Mouse (Mus musculus): ENCODE results near the gene Vamp3. TPM values are rescaled to one million over a fixed set of nuclear protein-coding genes. Genes with fewer than 3 reads are reported as not detected.

The Vamp3 gene
- polyA plus RNA-seq, 1 experiment from 2014 or later, result 122 TPM

DNA sequence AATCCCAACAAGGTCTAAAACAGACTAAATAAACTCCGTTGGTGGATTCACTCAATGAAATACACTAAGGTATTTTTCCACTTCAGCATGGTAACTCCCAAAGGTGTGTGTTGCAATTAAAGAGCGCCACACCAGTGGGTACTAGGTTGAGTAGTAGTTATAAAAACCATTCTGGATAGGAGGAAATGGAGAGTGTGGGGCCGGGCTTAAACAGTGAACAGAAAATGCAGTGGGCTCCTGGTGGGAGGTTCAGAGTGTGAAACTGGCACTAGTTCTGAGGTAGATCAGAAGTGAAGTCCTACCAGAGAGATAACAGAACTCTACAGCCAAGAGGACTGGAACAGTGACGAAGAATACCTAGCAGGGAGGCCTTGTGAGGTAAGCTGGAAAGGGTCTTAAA is 871 bp upstream of the Vamp3 start:
- ATAC-seq, result no peak
- H3K9ac ChIP-seq (replicated peaks; ENCODE audit: low read depth), result no peak overlapping the region
- no peaks in the 10 kb centered on the region for H3K27me3 ChIP-seq (replicated peaks; ENCODE audit: insufficient read depth, low read length)
- peaks cover 8% of the 10 kb centered on the region; the same call in 1 of the 2 replicates for H3K4me1 ChIP-seq (ENCODE audit: insufficient read depth, low read depth, low read length)
- peak overlapping the region; percentile 47; the same call in 1 of the 2 replicates for H3K27ac ChIP-seq (ENCODE audit: low read length)
- DNase-seq (ENCODE audit: low spot score), result no peak
- H3K36me3 ChIP-seq (ENCODE audit: insufficient read depth, low read length), result no peaks in the 10 kb centered on the region
- peak overlapping the region; percentile 56 for H3K4me2 ChIP-seq (replicated peaks; ENCODE audit: low read depth, low read length)
- H3K9me3 ChIP-seq (ENCODE audit: low read length), result no peaks in the 10 kb centered on the region
- 75% methylated on average over 4 of the region's 4 CpGs for WGBS
- TF ChIP-seq CTCF (IDR thresholded peaks at IDR 0.05) (no peak), EP300 (IDR thresholded peaks at IDR 0.05) (no peak)
- H3K4me3 ChIP-seq (ENCODE audit: low read depth, low read length), result no peak overlapping the region

- TF ChIP-seq CTCF (IDR thresholded peaks at IDR 0.05), result no peak
- TF ChIP-seq EP300 (IDR thresholded peaks at IDR 0.05), result no peak
- no peak for ATAC-seq
- WGBS, result 77% methylated on average over 1 of the region's 1 CpGs
These were observed 6.6 kb downstream of the Vamp3 start for GRCm38 (mm10) chr4:151051162-151051561.

GRCm38 (mm10) chr4:151046524-151046923 is 11.2 kb downstream of the Vamp3 start:
- ATAC-seq, result no peak
- H3K9ac ChIP-seq (replicated peaks; ENCODE audit: low read depth), result no peak overlapping the region
- H3K27me3 ChIP-seq (replicated peaks; ENCODE audit: insufficient read depth, low read length), result no peaks in the 10 kb centered on the region
- TF ChIP-seq CTCF (IDR thresholded peaks at IDR 0.05), result no peak
- no peak for TF ChIP-seq EP300 (IDR thresholded peaks at IDR 0.05)
- H3K4me1 ChIP-seq (ENCODE audit: insufficient read depth, low read depth, low read length), result peaks cover 5% of the 10 kb centered on the region; the same call in 1 of the 2 replicates
- H3K4me2 ChIP-seq (replicated peaks; ENCODE audit: low read depth, low read length), result no peak overlapping the region
- no peak overlapping the region for H3K4me3 ChIP-seq (ENCODE audit: low read depth, low read length)
- H3K9me3 ChIP-seq (ENCODE audit: low read length), result no peaks in the 10 kb centered on the region
- no peak for DNase-seq (ENCODE audit: low spot score)
- peaks cover 4% of the 10 kb centered on the region; the same call in 1 of the 2 replicates for H3K36me3 ChIP-seq (ENCODE audit: insufficient read depth, low read length)
- no peak overlapping the region for H3K27ac ChIP-seq (ENCODE audit: low read length)
- WGBS, result 95% methylated on average over 3 of the region's 3 CpGs

More at GRCm38 (mm10) chr4:151051162-151051561, 6.6 kb downstream of the Vamp3 start:
- H3K4me1 ChIP-seq (ENCODE audit: insufficient read depth, low read depth, low read length), result peaks cover 2% of the 10 kb centered on the region; the same call in 1 of the 2 replicates
- no peaks in the 10 kb centered on the region for H3K9me3 ChIP-seq (ENCODE audit: low read length)
- DNase-seq (ENCODE audit: low spot score), result no peak
- peaks cover 11% of the 10 kb centered on the region; the same call in 1 of the 2 replicates for H3K36me3 ChIP-seq (ENCODE audit: insufficient read depth, low read length)
- H3K4me3 ChIP-seq (ENCODE audit: low read depth, low read length), result no peak overlapping the region
- no peak overlapping the region for H3K27ac ChIP-seq (ENCODE audit: low read length)
- no peak overlapping the region for H3K9ac ChIP-seq (replicated peaks; ENCODE audit: low read depth)
- H3K27me3 ChIP-seq (replicated peaks; ENCODE audit: insufficient read depth, low read length), result no peaks in the 10 kb centered on the region
- H3K4me2 ChIP-seq (replicated peaks; ENCODE audit: low read depth, low read length), result no peak overlapping the region

- H3K4me3 ChIP-seq (ENCODE audit: low read depth, low read length), result peak overlapping the region; percentile 55
- TF ChIP-seq EP300 (IDR thresholded peaks at IDR 0.05) (no peak), CTCF (IDR thresholded peaks at IDR 0.05) (no peak)
- no peaks in the 10 kb centered on the region for H3K27me3 ChIP-seq (replicated peaks; ENCODE audit: insufficient read depth, low read length)
- DNase-seq (ENCODE audit: low spot score) (no peak), ATAC-seq (no peak)
- peak overlapping the region; percentile 97 for H3K4me2 ChIP-seq (replicated peaks; ENCODE audit: low read depth, low read length)
- no peaks in the 10 kb centered on the region; the same call in 1 of the 2 replicates for H3K36me3 ChIP-seq (ENCODE audit: insufficient read depth, low read length)
- peaks cover 5% of the 10 kb centered on the region; the same call in 1 of the 2 replicates for H3K4me1 ChIP-seq (ENCODE audit: insufficient read depth, low read depth, low read length)
- WGBS, result 3% methylated on average over 21 of the region's 21 CpGs
- no peaks in the 10 kb centered on the region for H3K9me3 ChIP-seq (ENCODE audit: low read length)
- H3K27ac ChIP-seq (ENCODE audit: low read length), result peak overlapping the region; percentile 20
- H3K9ac ChIP-seq (replicated peaks; ENCODE audit: low read depth), result no peak overlapping the region
These were observed 12.7 kb downstream of the Vamp3 start for GRCm38 (mm10) chr4:151044944-151045570.

- Histone ChIP-seq H3K27me3 (replicated peaks; ENCODE audit: insufficient read depth, low read length) (no peaks in the 10 kb centered on the region), H3K9me3 (ENCODE audit: low read length) (no peaks in the 10 kb centered on the region), H3K27ac (ENCODE audit: low read length) (peak within 1 kb of the TSS; percentile 93), H3K4me3 (ENCODE audit: low read depth, low read length) (peak within 1 kb of the TSS; percentile 55), H3K4me2 (replicated peaks; ENCODE audit: low read depth, low read length) (peak within 1 kb of the TSS; percentile 97), H3K36me3 (ENCODE audit: insufficient read depth, low read length) (no peaks in the 10 kb centered on the region; the same call in 1 of the 2 replicates), H3K4me1 (ENCODE audit: insufficient read depth, low read depth, low read length) (peaks cover 5% of the 10 kb centered on the region; the same call in 1 of the 2 replicates), H3K9ac (replicated peaks; ENCODE audit: low read depth) (peak within 1 kb of the TSS; percentile 76)
- ATAC-seq, result peak; percentile 95
- DNase-seq (ENCODE audit: low spot score), result peak; percentile 97
- under 1% methylated on average over 69 of the region's 79 CpGs for whole genome bisulfite sequencing
- no peak for TF ChIP-seq EP300 (IDR thresholded peaks at IDR 0.05)
- TF ChIP-seq CTCF (IDR thresholded peaks at IDR 0.05), result 0 out of 2 replicates have a peak, but pooled peaks have one; percentile 23
These were observed 13.5 kb downstream of the Vamp3 start, which contains the start of gene Per3 for GRCm38 (mm10) chr4:151044037-151044943. Gene Per3, minus strand, starts transcription at chr4:151044665.

DNA sequence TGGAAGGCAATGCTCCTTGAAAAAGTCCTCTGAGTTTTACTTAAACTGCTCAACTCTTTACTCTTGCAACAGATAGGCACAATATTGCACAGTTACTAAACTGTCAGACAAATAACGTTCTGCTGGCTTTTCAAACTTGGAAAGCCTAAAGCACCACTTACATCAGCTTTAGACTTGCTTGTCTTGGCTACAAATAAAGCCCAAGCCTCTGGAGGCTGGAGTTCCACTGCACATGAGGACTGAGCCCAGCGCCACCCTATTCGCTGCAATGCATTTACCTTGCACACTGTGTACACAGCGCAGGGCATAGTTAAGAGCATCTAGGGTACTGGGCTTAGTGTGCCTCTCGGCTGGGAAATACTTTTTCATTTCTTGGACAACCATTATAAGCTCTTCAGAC is 14.5 kb downstream of the Vamp3 start:
- H3K4me3 ChIP-seq (ENCODE audit: low read depth, low read length), result peak overlapping the region; percentile 55
- TF ChIP-seq CTCF (IDR thresholded peaks at IDR 0.05) (no peak), EP300 (IDR thresholded peaks at IDR 0.05) (0 out of 2 replicates have a peak, but pooled peaks have one; percentile 52)
- peak overlapping the region; percentile 93 for H3K27ac ChIP-seq (ENCODE audit: low read length)
- H3K27me3 ChIP-seq (replicated peaks; ENCODE audit: insufficient read depth, low read length), result no peaks in the 10 kb centered on the region
- DNase-seq (ENCODE audit: low spot score), result peak; percentile 91
- WGBS, result 23% methylated on average over 5 of the region's 5 CpGs
- H3K9ac ChIP-seq (replicated peaks; ENCODE audit: low read depth), result peak overlapping the region; percentile 76; the same call in 1 of the 2 replicates
- peak overlapping the region; percentile 97 for H3K4me2 ChIP-seq (replicated peaks; ENCODE audit: low read depth, low read length)
- ATAC-seq, result peak; percentile 62
- H3K4me1 ChIP-seq (ENCODE audit: insufficient read depth, low read depth, low read length), result peaks cover 5% of the 10 kb centered on the region; the same call in 1 of the 2 replicates
- H3K36me3 ChIP-seq (ENCODE audit: insufficient read depth, low read length), result no peaks in the 10 kb centered on the region; the same call in 1 of the 2 replicates
- H3K9me3 ChIP-seq (ENCODE audit: low read length), result no peaks in the 10 kb centered on the region
